Mouse (Mus musculus) midbrain, embryonic 15.5 days (tissue): ENCODE data around the gene Gjb5. TPM values are rescaled to one million over a fixed set of nuclear protein-coding genes. Genes with fewer than 3 reads are reported as not detected.

Source experiments
- ATAC-seq: fragments of 200-750 bp; cut with Nextera tagmentation; replicated peaks from 2 replicates; pipeline ENCODE4 v1.8.0; 2017; ENCODE audit warnings: moderate TSS enrichment
- H3K27ac ChIP-seq: fragments of 300-500 bp; sonication (generic); 2 replicates; pipeline ENCODE4 v1.5.1; 2015; ENCODE audit warnings: mild to moderate bottlenecking, inconsistent platforms
- H3K27me3 ChIP-seq: fragments of 300-500 bp; sonication (generic); replicated peaks from 2 replicates; pipeline ENCODE4 v1.6.1; 2015; ENCODE audit warnings: inconsistent platforms
- H3K36me3 ChIP-seq: fragments of 300-500 bp; sonication (generic); replicated peaks from 2 replicates; pipeline ENCODE4 v1.6.1; 2015; ENCODE audit warnings: inconsistent platforms
- H3K4me1 ChIP-seq: fragments of 300-500 bp; sonication (generic); 2 replicates; pipeline ENCODE4 v1.6.1; 2015; ENCODE audit warnings: inconsistent platforms
- H3K4me2 ChIP-seq: fragments of 300-500 bp; sonication (generic); 2 replicates; pipeline ENCODE4 v1.6.1; 2015; ENCODE audit warnings: inconsistent platforms, mild to moderate bottlenecking, moderate library complexity
- H3K4me3 ChIP-seq: fragments of 300-500 bp; sonication (generic); 2 replicates; pipeline ENCODE4 v1.5.1; 2015; ENCODE audit warnings: mild to moderate bottlenecking, inconsistent platforms
- H3K9ac ChIP-seq: fragments of 300-500 bp; sonication (generic); 2 replicates; pipeline ENCODE4 v1.6.1; 2015; ENCODE audit warnings: mild to moderate bottlenecking, inconsistent platforms
- H3K9me3 ChIP-seq: fragments of 300-500 bp; sonication (generic); 2 replicates; pipeline ENCODE4 v1.6.1; 2016; ENCODE audit warnings: inconsistent platforms
- WGBS: fragments of 180-500 bp; shearing (Covaris S2); methylation state at CpG from one replicate; pipeline ENCODE4 v1.1.7; 2015; ENCODE audit warnings: mixed read lengths; 5-methylcytosine and 5-hydroxymethylcytosine counted together
- polyA plus RNA-seq: library from polyadenylated mRNA; unstranded; fragments of >200 nt; fragmentation: Nextera tagmentation; extraction: Ambion mirVana; gene quantifications from 2 replicates; pipeline ENCODE4 v1.2.1, GENCODE M21; 2015

Gjb5 gene
- 0.10 and 0.13 TPM in 2 replicates for polyA plus RNA-seq

GRCm38 (mm10) chr4:127358018-127358417 lies at the start of gene Gjb5:
Gene Gjb5, minus strand, starts transcription at chr4:127358181.
- Histone ChIP-seq H3K9me3 (no peaks in the 10 kb centered on the region), H3K4me1 (peaks cover 5% of the 10 kb centered on the region), H3K27me3 (0 out of 2 replicates have a peak, but pooled peaks cover 3% of the 10 kb centered on the region), H3K36me3 (no peaks in the 10 kb centered on the region), H3K4me3 (no peak within 1 kb of the TSS), H3K9ac (no peak within 1 kb of the TSS), H3K4me2 (no peak within 1 kb of the TSS), H3K27ac (no peak within 1 kb of the TSS)
- ATAC-seq: no peak
- 27% methylated on average over 5 of the region's 5 CpGs for WGBS

GRCm38 (mm10) chr4:127402614-127403013 lies 44.6 kb upstream of the Gjb5 start:
- 60% methylated on average over 3 of the region's 3 CpGs for WGBS
- Histone ChIP-seq H3K36me3 (no peaks in the 10 kb centered on the region), H3K9ac (no peak overlapping the region), H3K27me3 (no peaks in the 10 kb centered on the region), H3K4me3 (no peak overlapping the region), H3K4me1 (no peaks in the 10 kb centered on the region; the same call in 1 of the 2 replicates), H3K9me3 (no peaks in the 10 kb centered on the region), H3K4me2 (no peak overlapping the region), H3K27ac (no peak overlapping the region)
- ATAC-seq: peak; percentile 45; the same call in 1 of the 2 replicates

- WGBS: 70% methylated on average over 4 of the region's 4 CpGs
- Histone ChIP-seq H3K4me2 (no peak overlapping the region), H3K27me3 (no peaks in the 10 kb centered on the region), H3K4me1 (no peaks in the 10 kb centered on the region; the same call in 1 of the 2 replicates), H3K9ac (no peak overlapping the region), H3K9me3 (no peaks in the 10 kb centered on the region), H3K36me3 (no peaks in the 10 kb centered on the region), H3K27ac (no peak overlapping the region), H3K4me3 (no peak overlapping the region)
- ATAC-seq: no peak
Measured at GRCm38 (mm10) chr4:127402166-127402565, 44.2 kb upstream of the Gjb5 start.

DNA sequence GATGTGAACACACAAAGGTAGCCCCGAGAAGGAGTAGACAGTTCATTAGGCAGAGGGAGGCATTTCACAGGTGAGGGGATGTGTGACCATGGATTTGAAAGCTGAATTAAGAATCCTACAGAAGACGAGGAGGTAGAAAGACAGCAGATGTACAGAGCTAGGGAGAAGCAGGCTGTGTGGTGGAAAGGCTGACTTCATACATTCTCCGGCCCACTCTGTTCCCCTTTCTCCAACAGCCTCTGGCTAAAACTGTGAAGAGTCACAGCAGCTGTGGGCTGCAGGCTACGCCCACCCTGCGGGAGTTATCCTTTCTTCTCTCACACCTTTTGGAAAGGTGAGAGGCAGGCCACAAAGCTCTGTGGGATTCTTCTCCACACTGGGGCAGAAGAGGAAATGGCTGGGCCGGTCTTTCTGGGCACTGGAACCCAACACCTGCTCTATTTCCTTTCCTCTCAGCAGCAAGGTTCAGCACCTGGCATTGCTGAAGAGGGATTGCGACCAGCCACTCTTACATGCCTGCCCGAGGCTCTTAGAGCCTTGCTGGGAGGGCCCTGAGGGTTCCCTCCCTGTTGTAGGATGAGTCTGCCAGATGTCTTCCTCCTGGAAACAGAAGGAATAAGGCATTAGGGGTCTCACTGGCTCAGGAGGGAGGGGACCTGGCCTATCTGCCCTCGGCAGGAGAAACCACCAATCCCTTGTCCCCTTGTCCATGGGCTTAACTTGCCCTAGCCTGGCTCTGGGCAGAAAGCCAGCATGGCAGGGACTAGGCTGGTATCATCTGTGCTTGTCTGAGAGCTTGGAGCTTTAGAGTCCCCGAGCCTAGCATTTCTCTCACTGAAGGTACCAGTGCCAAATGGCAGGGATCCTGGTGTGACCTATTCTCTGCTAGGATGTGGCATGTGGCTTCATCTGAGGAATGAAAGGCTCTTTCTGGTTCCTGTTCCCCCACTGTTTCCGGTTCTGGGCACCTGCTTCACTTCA lies 42.5 kb upstream of the Gjb5 start:
- 80% methylated on average over 11 of the region's 11 CpGs for WGBS
- H3K4me1 ChIP-seq: no peaks in the 10 kb centered on the region; the same call in 1 of the 2 replicates
- no peaks in the 10 kb centered on the region for H3K9me3 ChIP-seq
- H3K4me2 ChIP-seq: no peak overlapping the region
- H3K27me3 ChIP-seq: no peaks in the 10 kb centered on the region
- H3K9ac ChIP-seq: no peak overlapping the region
- no peak overlapping the region for H3K27ac ChIP-seq
- ATAC-seq: no peak
- no peaks in the 10 kb centered on the region for H3K36me3 ChIP-seq
- H3K4me3 ChIP-seq: no peak overlapping the region

- Histone ChIP-seq H3K4me2 (no peak overlapping the region), H3K9me3 (no peaks in the 10 kb centered on the region), H3K4me1 (no peaks in the 10 kb centered on the region), H3K4me3 (no peak overlapping the region), H3K27me3 (no peaks in the 10 kb centered on the region), H3K9ac (no peak overlapping the region), H3K36me3 (no peaks in the 10 kb centered on the region), H3K27ac (no peak overlapping the region)
- ATAC-seq: no peak
- 79% methylated on average over 4 of the region's 4 CpGs for WGBS
Measured at GRCm38 (mm10) chr4:127395591-127395990, 37.6 kb upstream of the Gjb5 start.

GRCm38 (mm10) chr4:127389645-127390044 lies 31.7 kb upstream of the Gjb5 start:
- no peaks in the 10 kb centered on the region for H3K4me1 ChIP-seq
- H3K9me3 ChIP-seq: no peaks in the 10 kb centered on the region
- 59% methylated on average over 13 of the region's 13 CpGs for WGBS
- H3K9ac ChIP-seq: no peak overlapping the region
- no peak overlapping the region for H3K4me3 ChIP-seq
- no peak overlapping the region for H3K27ac ChIP-seq
- no peak for ATAC-seq
- H3K27me3 ChIP-seq: no peaks in the 10 kb centered on the region
- H3K4me2 ChIP-seq: no peak overlapping the region
- H3K36me3 ChIP-seq: no peaks in the 10 kb centered on the region

DNA sequence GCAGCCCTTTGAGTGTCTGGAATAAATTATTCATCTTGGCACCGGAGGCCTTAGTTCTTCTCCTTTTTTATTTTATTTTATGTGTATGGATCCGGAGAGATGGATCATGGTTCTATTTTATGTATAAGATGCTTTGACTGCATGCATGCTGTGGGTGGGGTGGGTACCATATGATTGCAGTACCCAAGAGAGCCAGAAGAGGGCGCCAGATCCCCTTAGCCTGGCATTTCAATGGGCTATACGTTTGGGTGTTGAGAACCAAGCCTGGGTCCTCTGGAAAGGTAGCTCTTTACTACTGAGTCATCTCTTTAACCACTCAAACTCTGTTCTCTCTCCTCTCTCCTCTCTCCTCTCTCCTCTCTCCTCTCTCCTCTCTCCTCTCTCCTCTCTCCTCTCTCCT lies 19.4 kb upstream of the Gjb5 start:
- H3K36me3 ChIP-seq: no peaks in the 10 kb centered on the region
- WGBS: 31% methylated on average over 4 of the region's 4 CpGs
- no peak for ATAC-seq
- H3K4me1 ChIP-seq: peaks cover 4% of the 10 kb centered on the region; the same call in 1 of the 2 replicates
- H3K9ac ChIP-seq: no peak overlapping the region
- no peak overlapping the region for H3K27ac ChIP-seq
- H3K27me3 ChIP-seq: no peaks in the 10 kb centered on the region
- H3K4me3 ChIP-seq: no peak overlapping the region
- H3K4me2 ChIP-seq: no peak overlapping the region
- H3K9me3 ChIP-seq: no peaks in the 10 kb centered on the region

DNA sequence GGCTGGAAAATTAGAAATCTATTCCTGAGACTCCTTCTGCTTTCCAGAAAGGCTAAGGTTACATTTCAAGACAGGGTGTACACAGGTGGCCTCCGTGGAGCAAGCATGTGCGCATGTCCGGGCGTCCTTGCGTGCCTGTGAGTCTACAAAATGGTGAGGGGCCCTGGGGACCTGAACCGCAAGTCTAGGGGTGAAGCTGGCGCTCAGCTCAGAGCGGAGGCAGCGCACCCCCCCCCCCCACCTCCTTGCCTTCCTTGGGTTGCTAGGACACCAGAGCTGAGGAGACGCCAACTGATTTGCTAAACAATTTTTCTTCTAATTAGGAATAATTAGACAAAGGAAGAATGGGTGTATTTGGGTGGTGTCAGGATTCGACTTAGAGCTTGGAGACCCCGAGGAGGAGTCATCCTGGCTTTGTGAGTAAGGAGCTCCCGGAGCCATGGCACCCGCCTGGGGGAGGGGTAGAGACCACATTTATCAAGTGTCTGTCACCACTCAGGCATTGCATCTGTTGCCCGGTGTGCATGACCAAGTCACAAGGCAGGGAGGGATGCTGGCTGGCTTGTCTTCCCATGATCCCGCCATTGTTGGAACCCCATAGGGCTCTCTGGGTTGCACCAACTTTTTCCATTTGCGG lies 17.7 kb upstream of the Gjb5 start:
- H3K9me3 ChIP-seq: no peaks in the 10 kb centered on the region
- H3K36me3 ChIP-seq: no peaks in the 10 kb centered on the region
- no peak overlapping the region for H3K4me2 ChIP-seq
- H3K27me3 ChIP-seq: no peaks in the 10 kb centered on the region
- no peak overlapping the region for H3K9ac ChIP-seq
- 69% methylated on average over 17 of the region's 17 CpGs for WGBS
- no peak overlapping the region for H3K27ac ChIP-seq
- H3K4me3 ChIP-seq: no peak overlapping the region
- ATAC-seq: no peak
- peaks cover 4% of the 10 kb centered on the region; the same call in 1 of the 2 replicates for H3K4me1 ChIP-seq

GRCm38 (mm10) chr4:127374645-127375044 lies 16.7 kb upstream of the Gjb5 start:
- no peak for ATAC-seq
- H3K27me3 ChIP-seq: no peaks in the 10 kb centered on the region
- H3K27ac ChIP-seq: no peak overlapping the region
- H3K9me3 ChIP-seq: no peaks in the 10 kb centered on the region
- no peaks in the 10 kb centered on the region for H3K36me3 ChIP-seq
- H3K4me2 ChIP-seq: no peak overlapping the region
- WGBS: 84% methylated on average over 4 of the region's 4 CpGs
- H3K4me3 ChIP-seq: no peak overlapping the region
- H3K4me1 ChIP-seq: peaks cover 4% of the 10 kb centered on the region; the same call in 1 of the 2 replicates
- H3K9ac ChIP-seq: no peak overlapping the region

DNA sequence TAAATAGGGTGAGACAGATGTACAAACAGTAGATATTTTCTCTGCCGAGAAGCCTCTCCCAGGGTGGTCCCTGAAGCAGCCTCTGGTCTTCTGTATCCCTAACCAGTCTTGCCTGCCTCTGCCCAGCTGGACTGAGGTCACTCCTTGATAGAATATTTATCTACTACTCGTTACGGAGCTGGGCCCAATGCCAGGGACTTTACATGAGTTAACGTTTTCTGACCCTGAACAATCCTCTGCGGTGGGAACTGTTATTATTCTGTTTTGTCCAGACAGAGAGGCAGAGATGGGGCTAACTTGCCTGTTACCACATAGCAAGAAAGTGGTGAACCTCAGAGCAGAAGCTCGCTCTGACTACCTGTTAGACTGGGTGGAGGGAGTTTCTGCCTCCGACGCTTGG lies 15.5 kb upstream of the Gjb5 start:
- WGBS: 60% methylated on average over 8 of the region's 8 CpGs
- no peak for ATAC-seq

GRCm38 (mm10) chr4:127371546-127371945 lies 13.6 kb upstream of the Gjb5 start:
- Histone ChIP-seq H3K9me3 (no peaks in the 10 kb centered on the region), H3K9ac (no peak overlapping the region), H3K4me3 (no peak overlapping the region), H3K27me3 (no peaks in the 10 kb centered on the region), H3K4me1 (peaks cover 11% of the 10 kb centered on the region), H3K36me3 (no peaks in the 10 kb centered on the region), H3K27ac (no peak overlapping the region), H3K4me2 (no peak overlapping the region)
- ATAC-seq: no peak
- WGBS: 61% methylated on average over 5 of the region's 5 CpGs

More for the DNA sequence above, 15.5 kb upstream of the Gjb5 start:
- Histone ChIP-seq H3K4me3 (no peak overlapping the region), H3K36me3 (no peaks in the 10 kb centered on the region), H3K27ac (no peak overlapping the region), H3K4me1 (peaks cover 8% of the 10 kb centered on the region), H3K4me2 (no peak overlapping the region), H3K9ac (no peak overlapping the region), H3K27me3 (no peaks in the 10 kb centered on the region), H3K9me3 (no peaks in the 10 kb centered on the region)

DNA sequence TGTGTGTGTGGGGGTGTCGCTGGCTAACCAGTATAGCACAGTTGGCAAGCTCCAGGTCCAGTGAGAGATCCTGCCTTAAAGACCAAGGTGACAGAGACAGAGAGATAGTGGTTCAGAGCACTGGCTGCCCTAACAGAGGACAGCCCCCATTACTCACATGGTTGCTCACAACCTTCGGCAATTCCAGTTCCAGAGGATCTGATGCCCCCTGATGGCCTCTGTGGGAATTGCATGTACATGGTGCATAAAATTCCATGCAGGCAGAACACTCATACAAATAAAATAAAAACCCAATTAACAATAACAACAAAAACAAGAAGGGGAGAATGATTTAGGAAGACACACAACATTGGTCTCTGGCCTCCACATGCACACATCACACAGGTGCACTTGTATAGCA lies 12.5 kb upstream of the Gjb5 start:
- H3K27me3 ChIP-seq: no peaks in the 10 kb centered on the region
- no peak overlapping the region for H3K4me2 ChIP-seq
- 50% methylated on average over 2 of the region's 2 CpGs for WGBS

More for the DNA sequence above, 12.5 kb upstream of the Gjb5 start:
- no peak for ATAC-seq
- H3K4me1 ChIP-seq: peaks cover 12% of the 10 kb centered on the region
- H3K27ac ChIP-seq: no peak overlapping the region
- no peak overlapping the region for H3K4me3 ChIP-seq
- no peak overlapping the region for H3K9ac ChIP-seq
- no peaks in the 10 kb centered on the region for H3K9me3 ChIP-seq
- H3K36me3 ChIP-seq: no peaks in the 10 kb centered on the region
